Mouse (Mus musculus): ENCODE measurements at regions not wholly inside any gene's neighbourhood (a gene's known extent, or its start where the extent isn't known, plus 50 kb on each side); places are given as distances from the start of the nearest gene placed in this dataset.

DNA sequence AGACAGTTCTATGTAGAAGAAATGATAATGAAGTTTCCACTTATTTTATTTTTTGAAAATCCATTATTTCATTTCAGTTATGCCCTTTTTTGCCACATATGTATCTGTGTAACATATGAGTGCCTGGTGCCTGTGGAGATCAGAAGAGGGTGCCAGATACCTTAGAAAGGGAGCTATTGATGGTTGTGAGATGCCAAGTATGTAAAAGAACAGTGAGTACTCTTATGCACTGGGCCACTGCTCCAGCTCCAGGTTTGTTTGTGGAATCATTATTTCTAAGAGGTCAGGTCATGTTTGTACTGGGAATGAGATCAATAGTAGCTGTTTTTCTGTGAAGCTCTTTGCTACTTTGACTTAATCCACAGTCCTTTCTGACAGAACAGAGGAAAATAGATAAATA lies 68.1 kb downstream of the Cenpw start:
- DNase-seq (ENCODE audit: low read depth), result no peak
- TF ChIP-seq CTCF (IDR thresholded peaks at IDR 0.05; ENCODE audit: borderline replicate concordance, extremely low read depth, insufficient read depth, insufficient read length) (no peak), POLR2A (IDR thresholded peaks at IDR 0.05; ENCODE audit: borderline replicate concordance, extremely low read depth, insufficient read depth, insufficient read length, poor library complexity, severe bottlenecking) (no peak)

DNA sequence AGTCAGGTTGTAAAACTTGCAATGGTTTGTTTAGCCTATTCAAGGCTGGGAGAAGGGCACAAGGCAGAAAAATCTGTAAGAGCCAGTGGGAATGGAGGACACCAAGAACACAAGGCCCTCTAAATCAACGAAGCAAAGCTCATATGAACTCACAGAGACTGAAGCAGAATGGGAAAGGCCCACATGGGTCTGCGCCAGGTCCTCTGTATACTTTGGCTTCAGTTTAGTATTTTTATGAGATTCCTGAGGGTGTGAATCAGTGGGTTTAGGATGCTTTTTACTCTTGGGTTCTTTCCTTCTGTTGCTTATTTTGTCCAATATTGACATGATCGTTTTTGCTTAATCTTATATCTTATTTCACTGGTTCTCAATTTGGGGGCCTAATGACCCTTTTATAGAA lies 90.0 kb downstream of the Cenpw start:
- DNase-seq (ENCODE audit: low read depth), result no peak
- TF ChIP-seq CTCF (IDR thresholded peaks at IDR 0.05; ENCODE audit: borderline replicate concordance, extremely low read depth, insufficient read depth, insufficient read length), result no peak
- TF ChIP-seq POLR2A (IDR thresholded peaks at IDR 0.05; ENCODE audit: borderline replicate concordance, extremely low read depth, insufficient read depth, insufficient read length, poor library complexity, severe bottlenecking), result no peak

DNA sequence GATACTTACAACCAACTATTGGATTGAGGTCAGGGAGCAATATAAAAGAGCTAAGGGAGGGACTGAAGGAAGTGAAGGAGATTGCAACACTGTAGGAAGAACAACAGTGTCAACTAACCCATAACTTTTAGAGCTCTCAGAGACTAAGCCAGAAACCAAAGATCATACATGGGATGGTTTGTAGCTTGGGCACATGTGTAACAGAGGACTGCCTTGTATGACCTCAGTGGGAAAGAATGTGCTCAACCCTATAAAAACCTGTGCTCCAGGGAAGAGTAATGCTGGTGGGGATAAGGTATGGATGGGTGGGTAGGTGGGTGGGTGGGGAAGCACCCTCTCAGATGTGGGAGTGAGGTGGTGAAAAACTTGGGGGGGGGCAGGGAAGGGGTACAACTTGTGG lies 97.9 kb downstream of the Cenpw start:
- TF ChIP-seq POLR2A (IDR thresholded peaks at IDR 0.05; ENCODE audit: borderline replicate concordance, extremely low read depth, insufficient read depth, insufficient read length, poor library complexity, severe bottlenecking) (no peak), CTCF (IDR thresholded peaks at IDR 0.05; ENCODE audit: borderline replicate concordance, extremely low read depth, insufficient read depth, insufficient read length) (no peak)
- no peak for DNase-seq (ENCODE audit: low read depth)

DNA sequence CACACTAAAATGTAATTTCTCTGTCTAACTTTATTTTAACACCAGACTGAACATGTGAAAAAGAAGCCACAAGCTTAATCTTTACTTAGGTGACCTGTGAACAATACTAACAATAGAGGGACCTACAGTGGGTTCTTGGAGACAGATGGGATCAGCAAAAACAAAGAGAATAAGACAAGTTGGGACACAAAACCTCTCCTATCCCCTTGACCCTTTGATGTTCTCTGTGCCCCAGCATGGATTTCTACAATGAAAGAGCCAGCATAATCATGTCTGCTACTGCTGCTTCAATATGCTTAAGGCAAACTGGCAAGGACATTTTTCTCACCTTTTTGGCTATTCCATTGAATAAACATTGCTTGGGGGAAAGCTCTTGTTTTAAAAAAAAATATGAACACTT lies 105.8 kb downstream of the Cenpw start:
- no peak for TF ChIP-seq POLR2A (IDR thresholded peaks at IDR 0.05; ENCODE audit: borderline replicate concordance, extremely low read depth, insufficient read depth, insufficient read length, poor library complexity, severe bottlenecking)
- TF ChIP-seq CTCF (IDR thresholded peaks at IDR 0.05; ENCODE audit: borderline replicate concordance, extremely low read depth, insufficient read depth, insufficient read length), result no peak
- DNase-seq (ENCODE audit: low read depth), result peak; percentile 53

DNA sequence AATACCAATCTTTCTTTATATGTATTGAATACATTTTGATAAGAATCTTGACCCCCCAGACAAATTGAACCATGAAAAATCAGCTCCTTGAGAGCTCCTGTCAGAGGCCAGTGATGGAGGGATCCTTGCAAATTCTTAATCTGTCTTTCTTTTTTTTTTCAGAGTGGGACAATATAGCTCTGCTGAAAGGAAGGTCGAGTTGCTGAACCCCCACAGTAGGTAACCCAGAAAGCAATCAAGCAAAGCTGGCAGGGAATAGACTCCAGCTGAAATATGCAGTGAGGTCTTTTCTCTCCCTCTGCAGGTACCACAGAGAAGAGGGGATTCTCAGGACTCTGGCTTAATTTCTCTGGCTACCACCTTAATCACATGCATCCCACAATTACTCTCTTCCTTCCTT lies 108.8 kb downstream of the Cenpw start:
- peak; percentile 59 for DNase-seq (ENCODE audit: low read depth)
- TF ChIP-seq CTCF (IDR thresholded peaks at IDR 0.05; ENCODE audit: borderline replicate concordance, extremely low read depth, insufficient read depth, insufficient read length) (no peak), POLR2A (IDR thresholded peaks at IDR 0.05; ENCODE audit: borderline replicate concordance, extremely low read depth, insufficient read depth, insufficient read length, poor library complexity, severe bottlenecking) (no peak)

DNA sequence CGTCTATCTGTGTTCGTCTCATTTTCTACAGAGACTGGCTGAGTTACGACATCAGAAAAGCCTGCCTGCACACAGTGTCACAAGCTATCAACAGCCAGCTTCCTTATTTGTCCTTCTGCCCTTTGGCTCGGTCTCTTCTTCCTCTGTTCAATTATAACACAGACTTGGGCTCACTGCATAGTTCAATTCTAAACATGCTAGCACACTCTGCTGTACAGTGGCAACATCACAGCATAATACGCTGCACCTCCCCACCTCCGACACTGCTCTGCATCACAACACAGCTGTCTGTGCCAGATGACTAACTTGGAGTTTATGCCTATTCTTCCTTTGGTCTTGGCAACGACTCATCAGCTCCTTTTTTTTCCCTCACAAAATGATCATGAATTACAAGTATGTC lies 111.0 kb downstream of the Cenpw start:
- TF ChIP-seq CTCF (IDR thresholded peaks at IDR 0.05; ENCODE audit: borderline replicate concordance, extremely low read depth, insufficient read depth, insufficient read length) (peak; percentile 26; the same call in 1 of the 2 replicates), POLR2A (IDR thresholded peaks at IDR 0.05; ENCODE audit: borderline replicate concordance, extremely low read depth, insufficient read depth, insufficient read length, poor library complexity, severe bottlenecking) (no peak)
- DNase-seq (ENCODE audit: low read depth), result peak; percentile 58

DNA sequence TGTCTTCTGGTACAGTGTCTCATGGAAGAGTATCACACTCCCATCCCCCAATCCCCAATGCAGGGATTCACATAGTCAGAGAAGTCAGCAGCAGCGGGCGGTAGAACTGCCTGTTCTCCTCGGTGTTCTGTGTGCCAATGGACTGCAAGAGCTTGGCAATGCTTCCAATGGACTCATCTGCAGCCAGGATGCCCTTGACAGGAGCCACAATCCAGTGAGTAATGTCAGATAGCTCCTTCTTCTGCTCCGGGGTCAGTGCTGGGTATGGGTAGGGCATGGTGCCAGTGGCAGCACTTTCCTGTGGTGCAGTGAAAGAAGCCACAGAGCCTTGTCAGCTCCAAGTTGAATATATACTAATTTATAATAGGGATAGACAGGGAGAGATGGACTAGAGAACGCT lies 115.3 kb downstream of the Cenpw start:
- TF ChIP-seq POLR2A (IDR thresholded peaks at IDR 0.05; ENCODE audit: borderline replicate concordance, extremely low read depth, insufficient read depth, insufficient read length, poor library complexity, severe bottlenecking) (no peak), CTCF (IDR thresholded peaks at IDR 0.05; ENCODE audit: borderline replicate concordance, extremely low read depth, insufficient read depth, insufficient read length) (no peak)
- no peak for DNase-seq (ENCODE audit: low read depth)

DNA sequence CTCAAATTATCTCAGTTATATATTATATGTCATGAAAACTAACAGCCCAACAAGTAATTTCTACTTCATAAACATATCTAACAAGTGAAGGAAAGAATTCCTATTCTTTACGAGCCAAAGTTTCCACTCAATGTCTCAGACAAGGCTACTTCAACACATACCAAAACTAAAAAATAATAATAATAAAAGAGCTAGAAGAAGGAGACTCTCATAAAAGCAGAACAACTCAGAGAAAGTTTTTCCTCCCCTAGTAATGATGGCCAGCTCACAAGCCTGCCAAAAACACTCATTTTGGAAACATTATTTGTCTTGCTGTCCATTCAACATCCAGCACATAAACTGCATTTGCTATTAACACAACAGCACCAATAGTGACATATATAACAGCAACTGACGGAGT lies 133.7 kb downstream of the Cenpw start:
- TF ChIP-seq CTCF (IDR thresholded peaks at IDR 0.05; ENCODE audit: borderline replicate concordance, extremely low read depth, insufficient read depth, insufficient read length), result no peak
- no peak for TF ChIP-seq POLR2A (IDR thresholded peaks at IDR 0.05; ENCODE audit: borderline replicate concordance, extremely low read depth, insufficient read depth, insufficient read length, poor library complexity, severe bottlenecking)

DNA sequence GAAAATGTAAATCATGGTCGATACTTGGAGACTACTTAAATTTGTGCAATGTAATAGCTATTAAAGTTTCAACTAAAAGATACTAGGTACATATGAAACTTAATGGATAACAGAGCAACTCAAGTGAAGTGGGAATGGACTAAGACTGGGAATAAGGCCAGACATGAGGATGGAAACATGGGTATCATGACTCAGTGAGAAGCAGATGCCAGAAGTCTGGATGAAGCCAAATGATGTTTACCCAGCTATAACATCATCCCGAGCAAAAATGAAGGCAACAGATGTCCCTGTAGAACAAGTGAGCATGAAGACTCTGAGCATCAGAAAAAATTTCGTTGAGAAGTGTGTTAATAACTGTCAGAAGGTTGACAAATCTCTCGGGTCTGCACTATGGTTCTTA lies 169.7 kb downstream of the Cenpw start:
- TF ChIP-seq CTCF (IDR thresholded peaks at IDR 0.05; ENCODE audit: borderline replicate concordance, extremely low read depth, insufficient read depth, insufficient read length), result no peak
- no peak for TF ChIP-seq POLR2A (IDR thresholded peaks at IDR 0.05; ENCODE audit: borderline replicate concordance, extremely low read depth, insufficient read depth, insufficient read length, poor library complexity, severe bottlenecking)

More for the DNA sequence above, 133.7 kb downstream of the Cenpw start:
- no peak for DNase-seq (ENCODE audit: low read depth)

DNA sequence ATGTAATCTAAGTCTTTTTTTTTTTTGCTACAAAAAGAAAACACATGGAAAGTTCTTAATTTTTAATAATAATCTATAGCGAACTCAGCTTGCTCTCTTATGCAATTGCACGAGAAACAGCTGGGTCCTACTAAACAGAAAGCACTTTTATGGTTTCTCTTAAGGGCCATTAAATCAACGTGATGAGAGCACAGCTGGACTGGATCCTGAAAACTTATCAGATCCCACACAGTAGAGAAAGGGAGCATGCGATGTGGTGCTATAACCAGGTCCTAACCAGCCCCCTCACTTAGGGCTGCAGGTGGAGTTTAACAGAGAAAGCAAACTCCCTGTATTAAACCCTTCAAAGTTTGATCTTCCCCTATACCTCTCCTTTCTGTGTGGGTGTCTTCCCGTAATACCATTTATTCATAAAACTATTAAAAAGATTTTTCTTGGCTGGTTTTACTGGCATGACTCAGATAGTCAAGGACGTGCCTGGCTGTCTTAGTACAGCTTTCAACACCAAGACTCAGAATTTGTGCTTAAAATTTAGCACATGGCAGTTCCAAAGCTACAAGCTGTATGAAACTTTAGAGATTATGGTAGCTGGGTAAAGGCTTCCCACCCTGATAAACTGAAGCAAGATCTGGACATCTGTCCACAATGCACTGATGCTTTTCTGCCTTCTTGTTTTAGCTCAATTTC lies 197.3 kb downstream of the Cenpw start:
- TF ChIP-seq POLR2A (IDR thresholded peaks at IDR 0.05; ENCODE audit: borderline replicate concordance, extremely low read depth, insufficient read depth, insufficient read length, poor library complexity, severe bottlenecking) (no peak), CTCF (IDR thresholded peaks at IDR 0.05; ENCODE audit: borderline replicate concordance, extremely low read depth, insufficient read depth, insufficient read length) (no peak)
- no peak for DNase-seq (ENCODE audit: low read depth)

More for the DNA sequence above, 169.7 kb downstream of the Cenpw start:
- peak; percentile 17 for DNase-seq (ENCODE audit: low read depth)

DNA sequence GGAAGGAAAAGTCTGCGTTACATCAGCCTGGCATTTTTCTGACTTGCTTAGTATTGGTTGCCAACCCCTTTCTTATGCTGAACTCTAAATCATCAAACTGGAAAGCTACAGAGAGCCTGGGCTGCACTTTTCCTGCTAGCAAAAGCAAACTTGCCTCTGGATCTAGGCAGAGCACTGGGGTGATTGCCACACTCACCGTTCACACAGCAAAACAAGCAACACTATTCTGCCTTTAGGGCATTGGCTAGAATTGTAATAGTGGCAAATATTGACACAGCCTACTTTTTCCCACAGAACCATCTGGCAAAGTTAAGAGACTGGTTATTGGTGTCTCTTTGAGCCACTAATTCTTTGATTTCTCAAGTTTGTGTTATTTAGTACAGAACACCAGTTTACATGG lies 199.5 kb downstream of the Cenpw start:
- TF ChIP-seq POLR2A (IDR thresholded peaks at IDR 0.05; ENCODE audit: borderline replicate concordance, extremely low read depth, insufficient read depth, insufficient read length, poor library complexity, severe bottlenecking), result no peak
- TF ChIP-seq CTCF (IDR thresholded peaks at IDR 0.05; ENCODE audit: borderline replicate concordance, extremely low read depth, insufficient read depth, insufficient read length), result no peak
- DNase-seq (ENCODE audit: low read depth), result no peak

DNA sequence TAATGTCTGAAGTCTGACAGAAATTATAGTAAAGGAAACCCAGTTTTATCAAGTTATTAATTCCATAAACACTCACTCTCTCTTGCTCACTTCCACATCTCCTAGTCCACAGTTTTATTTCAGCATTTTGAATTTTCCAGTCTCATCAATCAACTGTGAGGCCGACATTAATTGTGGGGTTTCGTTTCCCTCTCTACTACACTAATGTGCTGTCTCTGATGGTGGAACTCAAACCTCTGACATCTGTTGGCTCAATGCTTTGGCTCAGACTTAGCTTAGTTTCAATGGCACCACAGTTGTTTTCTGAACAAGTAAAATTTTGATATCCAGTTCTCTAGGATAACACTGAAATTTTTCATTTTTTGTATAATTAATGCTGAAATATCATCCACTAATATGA lies 218.8 kb downstream of the Cenpw start:
- TF ChIP-seq POLR2A (IDR thresholded peaks at IDR 0.05; ENCODE audit: borderline replicate concordance, extremely low read depth, insufficient read depth, insufficient read length, poor library complexity, severe bottlenecking), result no peak
- TF ChIP-seq CTCF (IDR thresholded peaks at IDR 0.05; ENCODE audit: borderline replicate concordance, extremely low read depth, insufficient read depth, insufficient read length), result no peak

More for the DNA sequence above, 218.8 kb downstream of the Cenpw start:
- DNase-seq (ENCODE audit: low read depth), result no peak
